Mouse (Mus musculus): ENCODE data around the gene Cnp. TPM values are rescaled to one million over a fixed set of nuclear protein-coding genes. Genes with fewer than 3 reads are reported as not detected.
A peak's percentile ranks its signal among the peaks of the same experiment; 100 is the strongest.

The Cnp gene
- polyA plus RNA-seq, 1 experiment from 2014 or later, result 23.7 TPM

DNA sequence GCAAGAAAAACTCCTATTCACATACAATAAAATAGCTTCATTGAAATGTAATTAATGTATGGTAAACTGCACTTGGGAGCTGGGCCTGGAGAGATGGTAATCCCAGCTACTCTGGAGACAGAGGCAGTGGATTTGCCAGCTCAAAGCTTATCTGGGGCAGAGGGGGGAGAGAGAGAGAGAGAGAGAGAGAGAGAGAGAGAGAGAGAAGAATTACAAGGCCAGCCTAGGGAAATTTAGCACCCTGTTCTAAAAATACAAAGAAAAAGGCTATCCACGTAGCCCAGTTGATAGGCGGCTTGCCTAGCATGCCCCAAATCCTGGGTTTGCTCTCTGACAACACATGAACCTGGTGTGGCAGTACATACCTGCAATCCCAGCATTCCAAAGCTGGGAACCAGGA is 33.1 kb upstream of the Cnp start:
- DNase-seq (ENCODE audit: low spot score), result no peak
- Histone ChIP-seq H3K27ac (no peak overlapping the region), H3K36me3 (ENCODE audit: insufficient read depth, low read length) (no peaks in the 10 kb centered on the region), H3K9me3 (replicated peaks; ENCODE audit: low read length) (no peaks in the 10 kb centered on the region), H3K27me3 (ENCODE audit: insufficient read depth, low read length) (no peaks in the 10 kb centered on the region), H3K4me1 (replicated peaks; ENCODE audit: insufficient read depth, low read length) (no peaks in the 10 kb centered on the region), H3K4me3 (replicated peaks; ENCODE audit: low read depth, low read length) (no peak overlapping the region), H3K4me2 (ENCODE audit: low read length) (no peak overlapping the region), H3K9ac (ENCODE audit: low read depth, low read length) (no peak overlapping the region)
- TF ChIP-seq CTCF (IDR thresholded peaks at IDR 0.05; ENCODE audit: low read depth), result no peak
- no peak for ATAC-seq (replicated peaks; ENCODE audit: low FRiP score, low read depth)
- 89% methylated on average over 2 of the region's 2 CpGs for WGBS

DNA sequence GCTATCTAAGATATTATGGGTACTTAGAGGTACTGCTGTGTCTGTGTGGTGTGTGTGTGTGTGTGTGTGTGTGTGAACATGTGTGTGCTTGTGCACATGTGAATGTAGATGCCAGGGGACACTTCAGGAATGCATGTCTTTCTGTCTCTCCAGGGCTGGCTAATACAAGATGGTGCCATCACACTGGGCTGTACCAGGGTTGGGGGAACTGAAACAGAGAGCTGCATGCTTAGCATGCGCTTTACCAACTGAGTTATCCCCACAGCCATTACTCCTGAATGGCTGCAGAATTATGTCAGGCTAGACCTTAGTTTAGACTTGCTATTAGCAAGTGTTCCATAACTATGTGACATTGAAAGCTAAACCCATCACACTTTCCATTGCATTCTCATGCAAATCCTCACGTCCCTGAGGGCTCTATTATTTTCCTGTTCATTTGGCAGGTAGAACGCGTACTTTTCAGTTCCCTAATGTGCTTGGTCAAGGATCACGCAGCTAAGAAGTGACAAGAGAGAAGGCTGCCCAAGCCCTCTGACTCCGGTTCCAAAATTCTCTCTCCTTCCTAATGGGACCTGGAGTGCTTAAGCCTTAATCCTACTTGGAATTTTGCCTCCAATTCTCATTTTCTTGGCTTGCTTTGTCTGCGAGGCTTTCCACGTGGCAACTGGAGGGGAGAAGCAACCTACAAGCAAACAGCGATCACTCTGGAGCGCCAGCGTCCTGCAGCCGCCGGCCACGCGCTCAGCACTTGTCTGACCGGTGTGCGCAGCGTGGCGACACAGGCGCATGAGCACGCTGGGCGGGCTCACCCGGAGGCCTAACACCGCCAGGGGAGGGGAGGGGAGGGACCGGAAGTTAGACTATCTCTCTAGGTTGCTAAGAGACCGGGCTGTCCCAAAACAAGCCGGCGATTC is 29.6 kb upstream of the Cnp start, which contains the start of gene Ttc25:
Ttc25 (plus strand) TSS at position 776 of the 914 bp plus-strand sequence.
- H3K4me1 ChIP-seq (replicated peaks; ENCODE audit: insufficient read depth, low read length), result no peaks in the 10 kb centered on the region
- peak within 1 kb of the TSS; percentile 38 for H3K4me3 ChIP-seq (replicated peaks; ENCODE audit: low read depth, low read length)
- H3K9me3 ChIP-seq (replicated peaks; ENCODE audit: low read length), result no peaks in the 10 kb centered on the region
- H3K27me3 ChIP-seq (ENCODE audit: insufficient read depth, low read length), result no peaks in the 10 kb centered on the region
- TF ChIP-seq CTCF (IDR thresholded peaks at IDR 0.05; ENCODE audit: low read depth), result peak; percentile 17; the same call in 1 of the 2 replicates
- ATAC-seq (replicated peaks; ENCODE audit: low FRiP score, low read depth) (peak; percentile 97), DNase-seq (ENCODE audit: low spot score) (peak; percentile 98)
- peak within 1 kb of the TSS; percentile 35; the same call in 1 of the 2 replicates for H3K9ac ChIP-seq (ENCODE audit: low read depth, low read length)
- H3K27ac ChIP-seq, result no peak within 1 kb of the TSS; the same call in 1 of the 2 replicates
- 4% methylated on average over 28 of the region's 28 CpGs for WGBS
- no peaks in the 10 kb centered on the region for H3K36me3 ChIP-seq (ENCODE audit: insufficient read depth, low read length)
- peak within 1 kb of the TSS; percentile 63 for H3K4me2 ChIP-seq (ENCODE audit: low read length)

DNA sequence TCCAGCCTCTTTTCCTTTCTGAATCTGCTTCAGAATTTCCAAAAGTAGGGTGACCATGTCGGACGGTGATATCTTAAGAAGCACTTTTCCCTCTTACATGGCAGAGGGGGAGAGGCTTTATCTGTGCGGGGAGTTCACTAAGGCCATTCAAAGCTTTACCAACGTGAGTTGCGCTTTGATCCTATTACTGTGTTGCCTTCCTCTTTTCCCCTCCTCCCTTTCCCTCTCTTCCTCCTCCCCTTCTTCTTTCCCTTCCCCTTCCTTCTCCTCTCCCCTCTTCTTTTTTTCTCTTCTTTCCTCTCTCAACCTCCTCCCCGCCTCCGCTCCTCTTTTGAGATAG is 29.0 kb upstream of the Cnp start:
- DNase-seq (ENCODE audit: low spot score) (no peak), ATAC-seq (replicated peaks; ENCODE audit: low FRiP score, low read depth) (peak; percentile 30; the same call in 1 of the 2 replicates)
- Histone ChIP-seq H3K36me3 (ENCODE audit: insufficient read depth, low read length) (no peaks in the 10 kb centered on the region), H3K27me3 (ENCODE audit: insufficient read depth, low read length) (no peaks in the 10 kb centered on the region), H3K9ac (ENCODE audit: low read depth, low read length) (peak overlapping the region; percentile 35; the same call in 1 of the 2 replicates), H3K27ac (no peak overlapping the region), H3K9me3 (replicated peaks; ENCODE audit: low read length) (no peaks in the 10 kb centered on the region), H3K4me1 (replicated peaks; ENCODE audit: insufficient read depth, low read length) (no peaks in the 10 kb centered on the region), H3K4me3 (replicated peaks; ENCODE audit: low read depth, low read length) (peak overlapping the region; percentile 38), H3K4me2 (ENCODE audit: low read length) (peak overlapping the region; percentile 63)
- 27% methylated on average over 7 of the region's 7 CpGs for WGBS
- TF ChIP-seq CTCF (IDR thresholded peaks at IDR 0.05; ENCODE audit: low read depth), result no peak

- H3K27me3 ChIP-seq (ENCODE audit: insufficient read depth, low read length), result no peaks in the 10 kb centered on the region
- DNase-seq (ENCODE audit: low spot score) (no peak), ATAC-seq (replicated peaks; ENCODE audit: low FRiP score, low read depth) (no peak)
- no peak overlapping the region for H3K4me2 ChIP-seq (ENCODE audit: low read length)
- no peaks in the 10 kb centered on the region for H3K9me3 ChIP-seq (replicated peaks; ENCODE audit: low read length)
- no peak overlapping the region for H3K27ac ChIP-seq
- no peaks in the 10 kb centered on the region for H3K4me1 ChIP-seq (replicated peaks; ENCODE audit: insufficient read depth, low read length)
- no peak overlapping the region for H3K9ac ChIP-seq (ENCODE audit: low read depth, low read length)
- TF ChIP-seq CTCF (IDR thresholded peaks at IDR 0.05; ENCODE audit: low read depth), result no peak
- H3K4me3 ChIP-seq (replicated peaks; ENCODE audit: low read depth, low read length), result no peak overlapping the region
- WGBS, result 81% methylated on average over 6 of the region's 6 CpGs
- H3K36me3 ChIP-seq (ENCODE audit: insufficient read depth, low read length), result no peaks in the 10 kb centered on the region
These were observed 27.7 kb upstream of the Cnp start for GRCm38 (mm10) chr11:100546955-100547354.

- Histone ChIP-seq H3K9ac (ENCODE audit: low read depth, low read length) (no peak overlapping the region), H3K36me3 (ENCODE audit: insufficient read depth, low read length) (no peaks in the 10 kb centered on the region), H3K27me3 (ENCODE audit: insufficient read depth, low read length) (no peaks in the 10 kb centered on the region), H3K4me3 (replicated peaks; ENCODE audit: low read depth, low read length) (no peak overlapping the region), H3K4me2 (ENCODE audit: low read length) (no peak overlapping the region), H3K4me1 (replicated peaks; ENCODE audit: insufficient read depth, low read length) (no peaks in the 10 kb centered on the region), H3K9me3 (replicated peaks; ENCODE audit: low read length) (no peaks in the 10 kb centered on the region), H3K27ac (no peak overlapping the region)
- TF ChIP-seq CTCF (IDR thresholded peaks at IDR 0.05; ENCODE audit: low read depth), result no peak
- ATAC-seq (replicated peaks; ENCODE audit: low FRiP score, low read depth), result no peak
- WGBS, result 71% methylated on average over 6 of the region's 6 CpGs
- no peak for DNase-seq (ENCODE audit: low spot score)
These were observed 26.6 kb upstream of the Cnp start for GRCm38 (mm10) chr11:100548141-100548540.

DNA sequence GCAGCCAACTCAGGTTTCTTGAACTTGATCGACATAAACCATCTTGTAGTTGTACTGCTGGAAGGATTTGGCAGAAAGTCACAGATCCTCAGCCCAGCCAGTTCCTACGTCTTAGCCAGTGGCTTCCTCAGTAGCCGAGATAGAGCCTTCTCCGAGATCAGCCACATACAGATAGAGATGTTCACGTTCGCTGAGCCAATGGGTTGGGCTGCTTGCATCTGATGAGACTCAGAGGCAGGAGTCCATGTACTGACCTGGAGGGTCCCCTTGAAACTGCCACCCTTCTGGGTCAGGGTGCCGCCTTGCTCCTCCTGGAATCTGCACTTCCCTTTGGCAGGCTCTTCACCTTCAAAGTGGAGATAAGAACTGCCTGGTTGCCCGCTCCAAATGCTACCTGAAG is 25.2 kb upstream of the Cnp start:
- H3K9ac ChIP-seq (ENCODE audit: low read depth, low read length), result no peak overlapping the region
- H3K36me3 ChIP-seq (ENCODE audit: insufficient read depth, low read length), result no peaks in the 10 kb centered on the region
- no peaks in the 10 kb centered on the region for H3K27me3 ChIP-seq (ENCODE audit: insufficient read depth, low read length)
- no peaks in the 10 kb centered on the region for H3K9me3 ChIP-seq (replicated peaks; ENCODE audit: low read length)
- 74% methylated on average over 8 of the region's 8 CpGs for WGBS
- no peak for TF ChIP-seq CTCF (IDR thresholded peaks at IDR 0.05; ENCODE audit: low read depth)
- H3K27ac ChIP-seq, result no peak overlapping the region
- H3K4me1 ChIP-seq (replicated peaks; ENCODE audit: insufficient read depth, low read length), result no peaks in the 10 kb centered on the region
- DNase-seq (ENCODE audit: low spot score) (no peak), ATAC-seq (replicated peaks; ENCODE audit: low FRiP score, low read depth) (no peak)
- no peak overlapping the region for H3K4me2 ChIP-seq (ENCODE audit: low read length)
- no peak overlapping the region for H3K4me3 ChIP-seq (replicated peaks; ENCODE audit: low read depth, low read length)

All from kidney, postnatal 0 days (tissue).